Mouse (Mus musculus) bone marrow, adult 2 months (tissue): ENCODE data around the gene Btnl10. TPM values are rescaled to one million over a fixed set of nuclear protein-coding genes. Genes with fewer than 3 reads are reported as not detected.

Source experiments
- H3K27ac ChIP-seq: fragments of 200-500 bp; 2 replicates; pipeline ENCODE4 v1.5.1; 2012; ENCODE audit warnings: low read depth, mild to moderate bottlenecking, control low read depth, inconsistent platforms, low read length; ENCODE audit not compliant: control insufficient read depth, poor library complexity, insufficient read depth
- H3K4me1 ChIP-seq: fragments of 200-500 bp; 2 replicates; pipeline ENCODE4 v1.6.1; 2011; ENCODE audit warnings: low read length; ENCODE audit not compliant: control insufficient read depth, insufficient read depth
- H3K4me3 ChIP-seq: fragments of 200-500 bp; replicated peaks from 2 replicates; pipeline ENCODE3; 2011; ENCODE audit warnings: mild to moderate bottlenecking, low read depth, low read length, control low read depth; ENCODE audit not compliant: control insufficient read depth
- CTCF ChIP-seq: fragments of 200-500 bp; IDR thresholded peaks from 2 replicates; pipeline ENCODE4 v1.5.1; 2011; ENCODE audit warnings: low read length, control low read depth; ENCODE audit not compliant: control insufficient read depth, insufficient read depth
- POLR2A ChIP-seq: fragments of 200-500 bp; IDR thresholded peaks from 2 replicates; pipeline ENCODE4 v1.6.1; 2011; ENCODE audit warnings: low read depth, mild to moderate bottlenecking, control low read depth, low read length, borderline replicate concordance; ENCODE audit not compliant: control insufficient read depth
- WGBS: fragments of 180-500 bp; shearing (Covaris S2); methylation state at CpG from one replicate; pipeline ENCODE4 v1.1.7; 2018; 5-methylcytosine and 5-hydroxymethylcytosine counted together
- polyA plus RNA-seq: library from polyadenylated mRNA; stranded (reverse); fragments of >200 nt; gene quantifications from 2 replicates; pipeline ENCODE4 v1.2.4, GENCODE M21; 2011; ENCODE audit warnings: low replicate concordance; ENCODE audit not compliant: missing spikeins, insufficient read depth, insufficient read length

Btnl10 gene
- polyA plus RNA-seq, 1 experiment, result 65.1 TPM

DNA sequence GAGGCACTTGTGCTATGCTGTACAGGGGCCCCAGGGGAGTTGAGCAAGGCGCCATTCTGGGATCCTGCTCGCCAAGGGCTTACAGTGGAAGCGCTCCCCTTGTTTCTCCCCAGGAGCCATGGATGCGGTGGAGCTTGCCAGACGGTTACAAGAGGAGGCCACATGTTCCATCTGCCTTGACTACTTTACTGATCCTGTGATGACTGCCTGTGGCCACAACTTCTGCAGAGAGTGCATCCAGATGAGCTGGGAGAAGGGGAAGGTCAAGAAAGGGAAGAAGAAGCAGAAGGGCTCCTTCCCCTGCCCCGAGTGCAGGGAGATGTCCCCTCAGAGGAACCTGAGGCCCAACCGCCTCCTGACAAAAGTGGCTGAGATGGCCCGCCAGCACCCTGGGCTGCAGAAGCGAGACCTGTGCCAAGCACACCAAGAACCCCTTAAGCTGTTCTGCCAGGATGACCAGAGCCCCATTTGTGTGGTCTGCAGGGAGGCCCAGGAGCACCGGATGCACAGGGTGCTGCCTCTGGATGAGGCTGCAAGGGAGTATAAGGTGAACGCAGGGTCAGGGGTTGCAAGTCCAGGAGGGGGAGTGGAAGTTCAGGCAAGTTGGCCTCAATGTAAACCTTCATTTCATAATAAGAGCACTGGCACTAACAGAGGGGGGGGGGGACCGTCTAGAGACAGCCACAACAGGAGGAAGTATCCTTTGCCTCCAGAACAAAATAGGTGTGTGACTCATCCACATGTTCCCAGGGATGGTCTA lies 47.5 kb downstream of the Btnl10 start:
- Histone ChIP-seq H3K4me3 (no peak overlapping the region), H3K4me1 (no peaks in the 10 kb centered on the region; the same call in 1 of the 2 replicates), H3K27ac (no peak overlapping the region)
- TF ChIP-seq POLR2A (no peak), CTCF (no peak)
- WGBS, result 48% methylated on average over 12 of the region's 12 CpGs

DNA sequence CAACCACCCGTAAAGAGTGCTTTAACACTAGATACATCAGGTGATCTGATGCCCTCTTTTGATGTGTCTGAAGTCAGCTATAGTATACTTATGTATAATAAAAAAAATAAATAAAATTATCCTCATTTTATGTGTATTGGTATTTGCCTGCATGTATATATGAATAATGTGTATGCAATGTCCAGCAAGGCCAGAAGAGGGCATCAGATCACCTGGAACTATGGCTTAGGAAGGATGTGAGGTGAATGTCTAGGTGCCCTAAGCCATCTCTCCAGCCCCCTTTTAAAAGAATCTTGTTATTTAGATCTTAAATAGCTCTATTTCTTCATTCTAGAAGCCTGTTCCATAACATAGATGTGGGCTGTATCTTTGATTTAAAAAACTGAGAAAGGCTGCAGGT lies 49.6 kb downstream of the Btnl10 start:
- 87% methylated on average over 1 of the region's 1 CpGs for WGBS
- Histone ChIP-seq H3K4me3 (no peak overlapping the region), H3K27ac (no peak overlapping the region), H3K4me1 (no peaks in the 10 kb centered on the region; the same call in 1 of the 2 replicates)
- TF ChIP-seq POLR2A (no peak), CTCF (peak; percentile 42)

DNA sequence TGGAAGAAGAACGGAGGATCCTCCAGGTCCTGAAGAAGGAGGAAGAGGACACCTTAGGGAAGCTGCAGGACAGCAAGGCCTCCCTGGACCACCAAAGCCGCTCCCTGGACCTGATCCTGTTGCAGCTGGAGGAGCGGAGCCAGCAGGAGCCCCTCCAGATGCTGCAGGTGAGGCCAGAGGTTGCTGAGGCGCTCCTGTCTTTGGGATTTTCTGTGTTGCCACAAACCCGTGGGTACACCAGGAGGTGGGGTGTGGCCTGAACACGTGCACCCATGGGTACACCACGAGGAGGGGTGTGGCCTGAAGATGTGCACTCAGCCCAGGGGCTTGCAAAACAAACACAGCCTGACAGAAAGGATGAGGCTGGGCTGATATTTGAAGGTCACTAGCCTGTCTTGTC lies 50.8 kb downstream of the Btnl10 start:
- H3K27ac ChIP-seq, result no peak overlapping the region
- WGBS, result 56% methylated on average over 7 of the region's 7 CpGs
- H3K4me3 ChIP-seq, result no peak overlapping the region
- TF ChIP-seq POLR2A (no peak), CTCF (no peak)
- H3K4me1 ChIP-seq, result no peaks in the 10 kb centered on the region; the same call in 1 of the 2 replicates

DNA sequence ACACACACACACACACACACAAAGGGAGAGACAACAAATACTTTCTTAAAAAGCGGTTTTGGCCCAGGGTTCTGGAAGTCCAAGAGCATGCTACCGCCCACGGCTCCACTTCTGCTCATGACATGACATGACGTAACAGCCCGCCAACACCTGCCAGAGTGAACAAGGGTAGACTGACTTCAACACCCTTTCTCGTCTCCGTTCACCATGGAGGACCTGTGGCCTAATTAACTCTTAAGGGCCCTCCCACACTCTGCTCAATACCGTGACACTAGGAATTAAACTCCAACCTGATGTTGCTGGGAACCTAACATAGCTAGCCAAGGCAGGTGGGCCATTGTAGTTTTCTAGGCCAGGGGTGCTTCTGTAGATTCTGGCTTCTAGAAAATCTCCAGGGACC lies 51.3 kb downstream of the Btnl10 start:
- 65% methylated on average over 8 of the region's 8 CpGs for WGBS
- H3K27ac ChIP-seq, result no peak overlapping the region
- no peak for TF ChIP-seq CTCF
- no peak for TF ChIP-seq POLR2A
- H3K4me3 ChIP-seq, result no peak overlapping the region
- no peaks in the 10 kb centered on the region; the same call in 1 of the 2 replicates for H3K4me1 ChIP-seq

DNA sequence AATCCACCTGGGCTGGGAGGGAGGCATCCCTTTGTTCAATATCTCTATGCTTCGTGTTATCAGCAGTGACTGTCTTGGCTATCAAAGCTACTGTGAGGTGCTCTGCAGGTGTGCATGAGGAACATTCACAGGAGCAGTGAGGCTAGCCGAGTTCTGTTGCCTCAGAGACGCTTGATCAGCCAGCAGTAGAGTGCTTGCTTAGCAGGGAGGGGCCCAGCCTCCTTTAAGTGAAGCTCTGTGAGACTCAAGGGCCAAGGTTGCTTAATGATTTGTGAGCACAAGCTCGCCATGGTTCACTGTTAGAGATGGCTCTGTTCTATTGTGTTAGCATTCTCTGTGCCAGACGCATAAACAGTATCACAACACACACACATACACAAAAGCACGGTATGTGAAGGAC lies 52.0 kb downstream of the Btnl10 start:
- H3K27ac ChIP-seq, result no peak overlapping the region
- TF ChIP-seq POLR2A (no peak), CTCF (no peak)
- no peaks in the 10 kb centered on the region; the same call in 1 of the 2 replicates for H3K4me1 ChIP-seq
- no peak overlapping the region for H3K4me3 ChIP-seq
- 74% methylated on average over 6 of the region's 6 CpGs for WGBS

DNA sequence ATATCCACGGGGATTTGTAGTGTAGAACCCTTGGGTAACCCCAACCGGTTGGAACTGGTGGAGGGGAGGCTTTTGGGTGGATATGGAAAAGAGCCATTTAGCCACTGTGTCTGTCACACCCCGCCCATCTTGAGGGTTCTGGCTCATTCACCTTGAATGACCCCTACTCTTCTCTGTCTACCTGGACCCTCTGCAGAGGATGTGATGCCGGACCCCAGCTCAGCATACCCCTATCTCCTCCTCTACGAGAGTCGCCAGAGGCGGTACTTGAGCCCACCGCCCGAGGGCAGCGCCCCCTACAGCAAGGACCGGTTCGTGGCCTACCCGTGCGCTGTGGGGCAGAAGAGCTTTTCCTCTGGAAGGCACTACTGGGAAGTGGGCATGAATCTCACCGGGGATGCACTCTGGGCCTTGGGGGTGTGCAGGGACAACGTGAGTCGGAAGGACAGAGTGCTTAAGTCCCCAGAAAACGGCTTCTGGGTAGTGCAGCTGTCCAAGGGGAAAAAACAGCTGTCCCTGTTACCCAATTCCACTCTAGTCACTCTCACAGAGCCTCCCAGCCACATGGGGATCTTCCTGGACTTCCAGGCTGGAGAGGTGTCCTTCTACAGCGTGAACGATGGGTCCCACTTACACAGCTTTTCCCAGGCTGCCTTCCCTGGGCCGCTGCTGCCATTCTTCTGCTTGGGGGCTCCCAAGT lies 53.3 kb downstream of the Btnl10 start:
- Histone ChIP-seq H3K4me1 (no peaks in the 10 kb centered on the region; the same call in 1 of the 2 replicates), H3K4me3 (no peak overlapping the region), H3K27ac (no peak overlapping the region)
- no peak for TF ChIP-seq POLR2A
- no peak for TF ChIP-seq CTCF
- WGBS, result 90% methylated on average over 21 of the region's 21 CpGs

DNA sequence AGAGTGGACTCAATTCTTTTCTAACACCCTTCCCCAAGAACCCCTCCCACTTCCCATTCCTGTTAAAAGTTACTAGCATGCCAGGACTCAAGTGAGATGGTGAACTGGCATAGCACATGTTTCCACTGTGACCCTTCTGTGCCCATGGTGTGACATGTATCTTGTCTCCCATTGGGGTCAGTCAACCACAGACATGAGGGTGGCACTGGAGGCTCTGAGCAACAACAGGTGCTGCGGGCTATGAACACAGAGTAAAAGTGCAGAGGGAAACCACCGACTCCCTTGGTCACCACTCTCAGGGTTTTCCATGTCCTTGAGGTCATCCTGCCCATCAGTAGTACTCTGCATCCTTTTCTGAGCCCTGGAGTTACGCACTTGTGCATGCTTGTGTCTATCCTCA lies 54.1 kb downstream of the Btnl10 start:
- no peaks in the 10 kb centered on the region; the same call in 1 of the 2 replicates for H3K4me1 ChIP-seq
- H3K4me3 ChIP-seq, result no peak overlapping the region
- TF ChIP-seq CTCF (no peak), POLR2A (no peak)
- H3K27ac ChIP-seq, result no peak overlapping the region
- 87% methylated on average over 3 of the region's 3 CpGs for WGBS

DNA sequence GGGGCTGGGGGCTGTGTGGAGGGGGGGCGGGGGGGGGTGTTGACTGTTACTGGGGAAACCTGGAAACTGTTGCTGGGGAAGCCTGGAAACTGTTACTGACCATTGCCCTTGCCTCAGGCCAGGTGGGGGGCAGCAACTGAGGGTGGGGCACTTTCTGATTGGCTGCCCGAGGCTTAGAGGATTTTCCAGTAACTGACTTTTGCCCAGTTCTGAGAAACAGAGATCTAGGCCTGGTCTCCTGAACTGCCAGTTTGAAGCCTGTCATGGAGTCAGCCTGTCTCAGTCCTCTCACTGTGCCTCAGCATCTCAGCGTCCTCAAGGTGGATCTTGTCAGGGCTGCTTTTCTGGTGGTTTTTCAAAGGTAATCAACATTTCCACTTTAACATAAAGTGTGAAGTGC lies 56.7 kb downstream of the Btnl10 start:
- H3K27ac ChIP-seq, result no peak overlapping the region
- no peaks in the 10 kb centered on the region; the same call in 1 of the 2 replicates for H3K4me1 ChIP-seq
- TF ChIP-seq POLR2A (no peak), CTCF (no peak)
- H3K4me3 ChIP-seq, result no peak overlapping the region
- 85% methylated on average over 3 of the region's 3 CpGs for WGBS

Other genes with a start within 250 kb of the Btnl10 start
- not detected in 2 replicates for gene Olfr320, start 236.8 kb upstream of the Btnl10 start, polyA plus RNA-seq
- not detected in 2 replicates for gene Olfr319, start 218.7 kb upstream of the Btnl10 start, polyA plus RNA-seq
- gene Olfr318, start 193.9 kb upstream of the Btnl10 start, polyA plus RNA-seq, result not detected in 2 replicates
- not detected in 2 replicates for gene Olfr317, start 178.7 kb upstream of the Btnl10 start, polyA plus RNA-seq
- not detected in 2 replicates for gene Olfr316, start 165.2 kb upstream of the Btnl10 start, polyA plus RNA-seq
- gene Olfr315, start 144.7 kb upstream of the Btnl10 start, polyA plus RNA-seq, result not detected in 2 replicates
- gene Olfr314, start 135.0 kb upstream of the Btnl10 start, polyA plus RNA-seq, result not detected in 2 replicates
- gene Fam183b, start 115.9 kb upstream of the Btnl10 start, polyA plus RNA-seq, result not detected in 2 replicates
- gene Olfr313, start 102.9 kb upstream of the Btnl10 start, polyA plus RNA-seq, result not detected in 2 replicates
- gene Olfr312, start 88.7 kb upstream of the Btnl10 start, polyA plus RNA-seq, result not detected in 2 replicates
- not detected in 2 replicates for gene Olfr311, start 78.7 kb upstream of the Btnl10 start, polyA plus RNA-seq
- 1.4 and 1.6 TPM in 2 replicates for gene Gm12258, start 70.8 kb upstream of the Btnl10 start, polyA plus RNA-seq
- 1.3 and 5.5 TPM in 2 replicates for gene 2810021J22Rik, start 50.7 kb upstream of the Btnl10 start, polyA plus RNA-seq
- 8.4 and 10.2 TPM in 2 replicates for gene Zfp39, start 13.7 kb upstream of the Btnl10 start, polyA plus RNA-seq
- gene Rnf187, start 21.0 kb downstream of the Btnl10 start, polyA plus RNA-seq, result 108 and 135 TPM in 2 replicates
- 18.8 and 22.9 TPM in 2 replicates for gene Hist3h2ba, start 31.0 kb downstream of the Btnl10 start, polyA plus RNA-seq
- 22.9 and 25.6 TPM in 2 replicates for gene Hist3h2a, start 36.8 kb downstream of the Btnl10 start, polyA plus RNA-seq
- 0.29 TPM in 1 of 2 replicates, not detected in the other for gene Trim17, start 36.8 kb downstream of the Btnl10 start, polyA plus RNA-seq
- 37.2 and 67.8 TPM in 2 replicates for gene Trim11, start 60.2 kb downstream of the Btnl10 start, polyA plus RNA-seq
- gene Obscn, start 218.5 kb downstream of the Btnl10 start, polyA plus RNA-seq, result 1.3 and 5.0 TPM in 2 replicates
- gene Iba57, start 245.8 kb downstream of the Btnl10 start, polyA plus RNA-seq, result 15.9 and 19.4 TPM in 2 replicates